Mouse (Mus musculus) retina, postnatal 7 days (tissue): Measurements from ENCODE around the gene Zic3.

Source experiments
- DNase-seq: peaks from one replicate; pipeline ENCODE4 v3.0.0-alpha.2; 2012; ENCODE audit warnings: low read depth, low spot score

Zic3 gene

DNA sequence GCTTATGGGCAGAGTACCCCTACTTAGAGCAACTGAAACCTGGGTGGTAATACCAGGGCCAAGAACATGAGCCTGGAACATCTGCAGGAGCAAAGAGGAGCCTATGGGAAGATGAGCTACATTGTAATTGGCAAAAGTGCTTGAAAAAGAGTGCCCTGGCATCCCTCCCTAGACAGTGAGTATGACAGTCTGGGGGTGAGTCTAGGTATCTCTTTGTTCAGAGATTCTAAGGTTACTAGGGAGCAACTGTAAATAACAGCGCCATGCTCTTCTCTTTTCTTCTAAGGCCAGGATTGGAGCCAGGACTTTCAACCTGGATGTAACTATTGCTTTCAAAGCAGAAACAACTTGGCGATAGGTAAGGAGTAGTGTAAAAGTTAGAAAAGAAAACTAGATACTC lies at the start of gene Zic3:
Gene Zic3 (plus strand): TSS at position 301 of the 400 bp plus-strand sequence.
- no peak for DNase-seq

- DNase-seq = no peak
These were observed 40.1 kb upstream of the Zic3 start for GRCm38 (mm10) chrX:57982351-57982750.

DNA sequence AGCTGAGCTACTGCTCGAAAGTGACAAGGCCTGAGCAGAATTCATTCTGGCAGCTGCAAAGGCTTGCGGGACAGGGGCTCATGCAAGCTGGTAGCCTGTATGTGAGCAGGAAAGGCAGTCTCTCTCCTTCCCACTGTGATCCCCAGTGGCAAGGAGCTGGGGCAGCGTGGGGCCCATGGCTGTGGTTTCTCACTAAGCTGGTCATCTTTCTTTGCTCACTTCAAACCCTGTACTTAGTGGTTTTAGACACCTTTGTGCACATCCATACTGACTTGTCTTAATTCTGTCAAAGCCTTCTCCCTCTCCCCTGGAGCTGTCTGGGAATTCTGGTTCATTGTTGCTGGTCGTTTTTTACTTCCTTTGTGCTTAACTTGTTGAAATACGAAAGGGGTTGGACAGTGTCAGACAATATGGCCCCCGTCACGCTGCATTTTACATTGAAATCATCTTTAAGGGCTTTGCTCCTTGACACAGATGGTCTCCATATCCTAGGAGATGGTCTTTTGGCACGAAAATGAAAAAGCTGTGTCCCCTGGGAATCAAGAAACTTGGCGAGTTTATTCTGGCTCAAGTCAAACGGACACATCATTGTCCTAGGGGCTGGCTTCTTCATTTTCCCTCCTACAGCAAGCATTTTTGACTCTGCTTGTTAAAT lies 34.9 kb upstream of the Zic3 start:
- no peak for DNase-seq

- DNase-seq = no peak
These were observed 9.1 kb upstream of the Zic3 start for GRCm38 (mm10) chrX:58013391-58013790.

DNA sequence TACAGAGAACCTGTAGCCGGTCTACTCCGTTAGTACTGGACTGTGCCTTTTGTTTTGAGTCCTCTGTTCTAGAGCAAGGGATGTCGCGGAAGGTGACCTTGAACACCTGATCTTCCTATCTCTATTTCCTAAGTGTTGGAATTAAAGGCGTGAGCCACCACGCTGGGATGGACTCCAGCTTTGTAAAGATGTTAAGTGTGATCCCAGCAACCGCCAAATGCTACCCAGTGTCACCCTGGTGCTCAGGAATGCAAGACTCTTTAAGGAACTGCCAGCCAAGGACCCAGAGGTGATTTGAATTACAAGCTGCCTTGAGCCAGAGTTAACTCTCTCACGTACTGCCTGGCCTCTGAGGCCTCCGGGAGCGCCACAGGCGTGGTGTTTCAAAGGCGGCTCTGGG lies 8.4 kb upstream of the Zic3 start:
- DNase-seq = no peak

GRCm38 (mm10) chrX:58014761-58015160 lies 7.7 kb upstream of the Zic3 start:
- no peak for DNase-seq

DNA sequence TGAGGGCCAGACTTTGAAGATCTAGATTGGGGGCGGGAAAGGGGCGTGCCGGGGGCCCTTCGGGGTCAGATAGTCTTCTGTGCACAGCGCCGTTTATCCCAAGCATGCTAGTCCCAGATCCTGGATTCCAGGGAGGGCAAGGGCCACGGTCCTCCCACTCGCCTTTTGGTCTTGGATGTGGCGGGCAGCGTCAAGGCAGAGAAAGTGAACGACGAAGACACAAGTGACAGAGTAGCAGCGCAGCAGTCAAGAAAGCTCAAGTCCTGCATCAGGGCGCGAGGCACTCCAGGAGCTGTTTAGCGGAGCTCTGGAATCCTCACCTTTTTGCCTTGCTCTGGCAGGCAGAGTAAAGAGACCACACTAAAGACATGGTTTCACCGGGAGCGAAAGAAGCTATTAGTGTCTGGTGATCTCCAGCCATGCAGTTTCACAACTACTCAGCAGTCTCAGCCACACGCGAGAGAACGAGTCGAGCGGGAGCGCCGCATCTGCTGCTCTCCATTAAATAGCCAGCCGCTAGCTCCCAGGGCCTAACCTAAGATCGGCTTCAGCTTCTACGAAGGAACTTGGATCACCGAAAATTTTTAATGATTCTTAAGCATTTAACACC lies 7.1 kb upstream of the Zic3 start:
- no peak for DNase-seq

GRCm38 (mm10) chrX:58018720-58019119 lies 3.8 kb upstream of the Zic3 start:
- no peak for DNase-seq

GRCm38 (mm10) chrX:58019257-58019953 lies 3.1 kb upstream of the Zic3 start:
- DNase-seq = no peak

DNA sequence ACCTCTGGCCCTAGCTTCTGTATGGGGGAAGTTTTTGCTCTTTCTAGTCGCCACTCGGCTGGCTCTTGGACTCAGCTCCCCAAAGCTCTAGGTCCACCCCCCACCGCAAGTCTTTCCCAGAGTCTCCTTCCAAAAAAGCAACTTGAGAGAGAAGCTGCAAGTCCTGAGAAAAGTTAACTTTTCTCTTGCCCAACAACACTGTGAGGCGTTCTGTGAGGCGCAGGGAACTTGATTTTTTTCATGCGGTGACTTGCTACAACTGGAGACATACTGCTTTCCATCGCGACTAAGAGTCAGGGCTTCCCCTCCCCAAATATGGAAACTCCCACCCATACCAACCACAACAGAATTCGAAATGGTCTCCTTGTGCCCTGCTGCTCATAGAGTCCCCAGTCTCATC lies 5.1 kb downstream of the Zic3 start:
- no peak for DNase-seq

DNA sequence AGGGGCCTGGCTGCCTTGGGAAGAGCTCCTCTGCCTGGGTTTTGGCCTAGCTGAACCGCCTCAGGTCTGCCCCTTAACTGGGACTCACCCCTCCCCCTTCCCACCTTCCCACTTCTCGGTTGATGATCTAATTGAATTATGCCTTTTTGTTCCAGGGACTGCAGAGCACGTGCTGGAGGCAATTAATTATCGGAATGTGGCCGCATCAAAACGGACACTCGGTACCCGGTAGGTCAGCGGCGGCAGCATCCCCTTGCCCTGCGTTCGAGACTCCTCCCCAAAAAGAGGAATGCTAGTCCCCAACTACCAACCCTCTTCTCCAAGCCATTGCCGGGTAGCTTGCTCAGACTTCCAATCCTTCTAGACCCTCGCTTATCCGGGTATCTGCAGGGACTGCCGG lies 5.6 kb downstream of the Zic3 start:
- DNase-seq = no peak

DNA sequence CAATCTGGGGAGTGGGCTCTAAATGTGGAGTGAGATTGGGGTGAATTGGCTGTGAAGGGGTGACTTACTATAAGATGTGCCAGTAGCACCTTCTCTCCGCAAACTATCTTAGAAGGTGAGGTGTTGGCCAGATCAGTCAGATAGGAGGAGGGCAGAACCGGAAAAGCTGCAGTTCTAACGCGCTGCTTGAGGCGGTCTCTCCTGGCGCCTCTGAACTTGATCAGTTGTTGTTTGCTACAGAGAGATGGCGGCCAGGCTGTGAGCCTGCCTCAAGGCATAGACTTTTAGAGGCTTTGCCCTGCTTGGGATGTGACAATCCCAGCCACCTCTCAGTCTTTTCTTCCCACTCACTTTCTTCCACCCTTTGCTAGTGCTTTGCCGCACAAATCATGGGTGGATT lies 6.4 kb downstream of the Zic3 start:
- no peak for DNase-seq

- peak; percentile 51 for DNase-seq
These were observed 7.8 kb downstream of the Zic3 start for GRCm38 (mm10) chrX:58030100-58030834.

DNA sequence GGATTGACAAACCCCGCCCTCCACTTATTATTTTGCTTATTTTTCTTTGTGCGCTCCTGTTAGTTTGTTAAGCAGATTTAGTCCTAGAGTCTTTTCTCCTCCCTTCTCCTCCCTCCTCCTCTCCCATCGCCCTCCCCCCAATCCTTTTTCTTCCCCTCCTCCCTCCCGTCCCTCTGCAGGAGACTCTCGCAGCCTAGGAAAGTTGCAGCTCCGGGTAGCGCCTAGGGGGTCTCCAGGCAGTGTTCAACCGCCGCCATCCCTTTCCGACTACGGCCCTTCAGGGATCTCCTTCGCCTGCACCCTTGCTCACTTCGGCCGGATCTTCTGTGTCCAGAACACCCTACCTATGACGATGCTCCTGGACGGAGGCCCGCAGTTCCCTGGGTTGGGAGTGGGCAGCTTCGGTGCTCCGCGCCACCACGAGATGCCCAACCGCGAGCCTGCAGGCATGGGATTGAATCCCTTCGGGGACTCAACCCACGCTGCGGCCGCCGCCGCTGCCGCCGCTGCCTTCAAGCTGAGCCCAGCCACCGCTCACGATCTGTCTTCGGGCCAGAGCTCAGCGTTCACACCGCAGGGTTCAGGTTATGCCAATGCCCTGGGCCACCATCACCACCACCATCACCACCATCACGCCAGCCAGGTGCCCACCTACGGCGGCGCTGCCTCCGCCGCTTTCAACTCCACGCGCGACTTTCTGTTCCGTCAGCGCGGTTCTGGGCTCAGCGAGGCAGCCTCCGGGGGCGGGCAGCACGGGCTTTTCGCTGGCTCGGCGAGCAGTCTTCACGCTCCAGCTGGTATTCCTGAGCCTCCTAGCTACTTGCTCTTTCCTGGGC lies 8.6 kb downstream of the Zic3 start:
- DNase-seq = no peak

- DNase-seq = no peak
These were observed 9.4 kb downstream of the Zic3 start for GRCm38 (mm10) chrX:58031671-58032605.

- DNase-seq = no peak
These were observed 10.1 kb downstream of the Zic3 start for GRCm38 (mm10) chrX:58032622-58033021.

DNA sequence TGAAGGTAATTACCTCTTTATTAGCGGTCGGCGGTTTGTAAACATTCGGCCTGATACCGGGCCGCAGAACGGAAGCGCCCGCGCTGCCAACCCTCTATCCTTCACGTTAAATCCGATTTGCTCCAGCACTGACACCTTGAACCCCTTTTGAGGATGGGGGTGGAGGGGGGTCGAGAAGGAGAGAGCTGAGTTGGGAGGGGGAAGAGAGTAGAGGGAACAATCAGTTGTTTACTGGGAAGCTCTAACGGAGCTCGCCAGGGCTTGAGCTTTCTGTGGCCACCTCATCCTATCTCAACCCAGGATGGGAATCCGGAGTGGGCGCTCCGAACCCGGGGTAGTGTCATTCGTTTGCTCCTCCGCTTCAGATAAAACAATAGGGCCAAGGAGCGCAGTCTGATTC lies 11.0 kb downstream of the Zic3 start:
- no peak for DNase-seq

- DNase-seq = no peak
These were observed 15.8 kb downstream of the Zic3 start for GRCm38 (mm10) chrX:58038061-58039007.

DNA sequence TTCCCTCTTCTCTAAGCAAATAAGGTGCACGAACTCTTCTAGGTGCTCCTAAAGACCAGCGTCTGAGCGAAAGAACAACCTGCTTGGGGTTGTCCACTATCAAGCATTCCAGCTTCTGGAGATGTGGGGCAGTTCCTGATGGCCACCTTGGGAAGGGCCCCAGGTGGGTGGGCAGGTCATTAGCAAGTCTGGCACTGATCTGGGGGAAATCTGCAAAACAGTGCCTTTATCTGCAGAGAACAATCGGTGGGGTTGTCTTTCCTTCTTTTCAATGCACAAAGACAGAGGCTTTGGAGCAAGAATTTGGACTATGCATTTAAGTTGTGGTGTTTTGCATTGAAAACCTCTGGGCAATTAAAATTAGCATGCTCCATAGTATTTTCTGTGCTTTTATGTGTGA lies 17.2 kb downstream of the Zic3 start:
- no peak for DNase-seq
